Mouse (Mus musculus) monocyte, adult 5-6 weeks (primary cell): ENCODE results near the gene Npat. TPM values are rescaled to one million over a fixed set of nuclear protein-coding genes. Genes with fewer than 3 reads are reported as not detected.

Source experiments
- ATAC-seq: fragments of 153-309, 156-312 bp; replicated peaks from 2 replicates; pipeline ENCODE4 v1.8.0; 2017; ENCODE audit warnings: mild to moderate bottlenecking; ENCODE audit not compliant: low TSS enrichment, insufficient number of reproducible peaks, severe bottlenecking, poor library complexity, low FRiP score
- total RNA-seq: library from RNA; stranded (forward); fragments of 200-1000, 200-491, 200-594 nt; gene quantifications from 3 replicates; pipeline ENCODE4 v1.2.3, GENCODE M21; 2017

The Npat gene
- total RNA-seq, 1 experiment from 2014 or later: 15.1 TPM

DNA sequence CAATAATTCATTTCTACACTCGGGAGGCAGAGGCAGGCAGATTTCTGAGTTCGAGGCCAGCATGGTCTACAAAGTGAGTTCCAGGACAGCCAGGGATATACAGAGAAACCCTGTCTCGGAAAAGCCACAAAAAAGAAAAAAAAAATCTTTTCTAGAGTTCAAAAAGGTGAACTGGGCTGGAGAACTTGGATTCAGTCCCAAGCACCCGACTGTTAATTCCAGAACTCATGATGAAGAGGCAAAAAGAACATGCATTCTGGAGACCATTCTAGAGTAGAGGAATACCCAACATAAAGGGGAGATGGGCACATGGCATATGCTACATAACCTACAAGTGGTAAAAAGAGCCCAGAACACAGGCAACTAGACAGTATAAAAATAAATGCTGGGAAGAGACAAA, 71.0 kb downstream of the Npat start:
- ATAC-seq: no peak

DNA sequence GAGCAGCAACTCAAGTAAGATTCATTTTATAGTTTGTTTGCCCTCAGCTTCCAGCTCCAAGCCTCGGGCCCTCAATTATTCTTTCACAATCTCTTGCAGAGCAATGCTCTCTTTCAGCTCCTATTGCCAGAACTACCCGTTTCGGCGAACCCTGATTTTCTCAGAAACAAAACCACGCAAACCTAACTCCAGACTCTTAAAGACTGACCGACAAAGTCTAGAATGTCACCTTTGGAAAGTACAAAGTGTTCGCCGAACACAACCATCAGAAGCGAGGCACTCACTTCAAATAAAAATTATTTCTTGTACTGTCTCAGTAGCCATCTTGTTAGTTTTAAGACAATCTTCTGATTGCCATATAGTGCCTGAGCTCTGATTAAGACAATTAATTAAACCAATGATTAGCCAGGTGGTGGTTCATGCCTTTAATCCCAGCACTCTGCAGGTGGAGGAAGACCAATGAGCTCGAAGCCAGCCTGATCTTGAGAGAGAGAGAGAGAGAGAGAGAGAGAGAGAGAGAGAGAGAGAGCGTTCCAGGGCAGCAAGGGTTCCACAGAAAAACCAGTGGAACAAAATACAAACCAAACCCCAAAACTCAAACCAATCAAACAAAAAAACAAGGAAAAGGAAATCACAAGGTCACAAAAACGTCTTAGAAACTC, 72.6 kb downstream of the Npat start:
- no peak for ATAC-seq

DNA sequence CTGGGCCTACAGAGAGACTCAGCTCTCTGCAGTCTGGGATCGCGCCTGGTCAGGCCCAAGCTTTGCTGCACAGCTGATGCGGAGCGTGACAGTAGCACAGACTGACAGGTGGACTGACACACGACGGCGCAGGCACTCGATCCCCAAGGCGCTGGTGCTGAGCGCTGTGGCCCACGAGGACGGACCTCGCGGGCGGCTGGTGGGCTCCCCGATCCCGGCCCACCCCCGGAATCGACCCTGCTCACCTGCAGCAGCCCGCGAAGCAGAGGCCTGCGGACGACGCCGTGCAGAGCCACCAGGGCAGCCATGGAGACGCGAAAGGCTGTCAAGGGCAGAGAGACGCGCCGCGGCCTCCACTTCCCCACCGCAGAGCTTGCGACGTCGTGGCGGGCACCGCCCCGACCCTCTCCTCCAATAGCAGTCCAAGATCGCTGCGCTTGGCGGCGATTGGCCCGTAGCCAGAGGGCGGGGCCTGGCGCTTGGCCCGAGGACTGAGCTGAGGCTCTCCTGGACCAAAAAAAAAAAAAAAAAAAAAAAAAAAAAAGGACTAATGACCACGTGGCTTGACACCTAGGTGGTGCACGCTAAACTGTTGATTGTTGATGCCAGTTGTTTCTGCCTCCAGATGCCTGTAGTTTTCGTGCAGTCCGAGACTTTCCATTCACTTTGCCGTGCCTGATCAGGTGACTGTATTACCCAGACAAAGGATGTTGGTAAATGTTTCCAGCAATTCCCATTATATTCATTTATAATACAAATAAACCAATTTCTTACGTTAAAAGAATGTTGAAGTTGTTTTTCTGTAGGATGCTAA, 73.3 kb downstream of the Npat start, which contains the start of gene Acat1:
Acat1 (minus strand) TSS at position 415 of the 814 bp plus-strand sequence.
- ATAC-seq: peak; percentile 99

DNA sequence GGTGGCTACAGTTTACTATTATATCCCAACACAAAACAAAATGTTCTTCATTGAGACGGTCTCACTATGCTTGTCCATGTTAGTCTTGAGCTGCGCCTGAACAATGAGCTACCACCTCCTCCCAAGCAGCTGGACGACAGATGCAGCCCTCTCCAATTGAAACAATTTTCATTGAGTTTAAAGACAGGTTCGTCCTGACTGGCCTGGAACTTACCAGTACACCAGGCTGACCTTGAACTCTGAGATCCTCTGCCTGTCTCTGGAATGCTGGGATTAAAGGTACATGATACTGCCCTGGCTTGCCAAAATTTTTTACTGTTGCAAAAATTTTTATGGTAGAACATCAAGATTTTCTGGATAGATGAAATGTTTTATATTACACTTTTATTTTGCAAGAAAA, 77.4 kb downstream of the Npat start:
- no peak for ATAC-seq

DNA sequence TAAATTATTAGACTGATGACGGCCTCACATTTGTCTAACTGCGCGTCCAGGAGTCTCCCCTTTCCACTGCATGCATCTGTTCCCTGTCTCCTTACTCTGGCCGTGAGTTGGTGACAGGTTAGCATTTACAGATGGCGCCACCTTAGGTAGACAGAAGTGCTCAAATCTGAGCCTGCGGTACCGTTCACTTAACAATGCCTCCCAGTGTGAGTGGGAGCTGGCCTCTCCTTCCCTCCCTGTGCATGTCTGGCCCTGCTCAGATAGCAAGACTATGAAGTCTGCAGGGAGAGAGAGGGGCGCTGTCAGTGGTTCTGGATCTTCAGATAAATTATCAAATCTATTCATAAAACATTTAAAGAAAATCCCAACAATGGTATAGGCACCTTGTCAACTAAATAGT, 78.4 kb downstream of the Npat start:
- no peak for ATAC-seq

Other genes with a start within 250 kb of the Npat start
- gene Exph5, start 235.4 kb upstream of the Npat start, total RNA-seq: not detected in 3 replicates
- 1.7 to 2.8 TPM (median 2.6 TPM) in 3 replicates for gene Kdelc2, start 153.0 kb upstream of the Npat start, total RNA-seq
- not detected in 3 replicates for gene 4930550C14Rik, start 134.7 kb upstream of the Npat start, total RNA-seq
- 21.4 to 53.1 TPM (median 22.3 TPM) in 3 replicates for gene Atm, start 307 bp upstream of the Npat start, total RNA-seq
- gene Acat1, start 73.3 kb downstream of the Npat start, total RNA-seq: 21.0 to 31.0 TPM (median 28.5 TPM) in 3 replicates
- gene Cul5, start 133.0 kb downstream of the Npat start, total RNA-seq: 42.6 to 51.6 TPM (median 49.2 TPM) in 3 replicates
- gene Rab39, start 169.2 kb downstream of the Npat start, total RNA-seq: 5.1 to 9.4 TPM (median 8.1 TPM) in 3 replicates
- gene Slc35f2, start 234.5 kb downstream of the Npat start, total RNA-seq: 0.57 to 2.5 TPM (median 0.64 TPM) in 3 replicates